Mouse (Mus musculus) urinary bladder, postnatal 4 days (tissue): ENCODE results near the gene Reps1.

ENCODE experiments used
- DNase-seq, 2 experiments: peaks; one replicate each; pipeline ENCODE4 v3.0.0; 2021 to 2022; ENCODE audit warnings: low spot score in 2 of 2

Gene Reps1

GRCm38 (mm10) chr10:18139615-18140014 is 84.0 kb downstream of the Reps1 start:
- DNase-seq = no peak

GRCm38 (mm10) chr10:18141389-18141788 is 85.7 kb downstream of the Reps1 start:
- no peak for DNase-seq

GRCm38 (mm10) chr10:18142231-18142630 is 86.6 kb downstream of the Reps1 start:
- no peak for DNase-seq

- DNase-seq = no peak
Observed at GRCm38 (mm10) chr10:18147224-18147623, 91.6 kb downstream of the Reps1 start.

- DNase-seq = no peak
Observed at GRCm38 (mm10) chr10:18162435-18162971, 106.8 kb downstream of the Reps1 start.
